Mouse (Mus musculus) c-Kit-positive CD71-positive TER-119-positive erythroid progenitor cells, embryonic 14.5 days (primary cell): ENCODE results near the gene Taar7a.

ENCODE experiments used
- DNase-seq: peaks from one replicate; pipeline ENCODE4 v3.0.0-alpha.2; 2013; ENCODE audit warnings: low spot score

Gene Taar7a

DNA sequence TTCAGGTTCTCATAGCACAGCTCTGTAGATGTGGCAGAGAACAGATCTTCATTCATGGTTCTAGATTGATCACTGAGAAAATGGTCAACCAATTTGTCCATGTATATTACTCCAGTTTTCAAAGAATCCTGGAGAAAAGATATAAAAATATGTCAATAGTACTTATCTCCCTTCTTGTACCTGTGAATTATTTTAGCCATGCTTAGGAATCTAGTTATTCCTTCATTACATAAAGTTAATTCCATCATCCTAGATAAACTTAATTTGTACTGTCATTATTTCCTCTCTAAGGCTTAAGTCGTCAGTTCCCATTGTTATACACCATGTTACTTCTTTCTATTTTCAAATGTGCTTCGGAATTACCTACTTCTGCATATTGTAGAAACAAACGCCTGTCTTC is at the start of gene Taar7a:
Gene Taar7a (minus strand): TSS at position 101 of the 400 bp plus-strand sequence.
- no peak for DNase-seq

DNA sequence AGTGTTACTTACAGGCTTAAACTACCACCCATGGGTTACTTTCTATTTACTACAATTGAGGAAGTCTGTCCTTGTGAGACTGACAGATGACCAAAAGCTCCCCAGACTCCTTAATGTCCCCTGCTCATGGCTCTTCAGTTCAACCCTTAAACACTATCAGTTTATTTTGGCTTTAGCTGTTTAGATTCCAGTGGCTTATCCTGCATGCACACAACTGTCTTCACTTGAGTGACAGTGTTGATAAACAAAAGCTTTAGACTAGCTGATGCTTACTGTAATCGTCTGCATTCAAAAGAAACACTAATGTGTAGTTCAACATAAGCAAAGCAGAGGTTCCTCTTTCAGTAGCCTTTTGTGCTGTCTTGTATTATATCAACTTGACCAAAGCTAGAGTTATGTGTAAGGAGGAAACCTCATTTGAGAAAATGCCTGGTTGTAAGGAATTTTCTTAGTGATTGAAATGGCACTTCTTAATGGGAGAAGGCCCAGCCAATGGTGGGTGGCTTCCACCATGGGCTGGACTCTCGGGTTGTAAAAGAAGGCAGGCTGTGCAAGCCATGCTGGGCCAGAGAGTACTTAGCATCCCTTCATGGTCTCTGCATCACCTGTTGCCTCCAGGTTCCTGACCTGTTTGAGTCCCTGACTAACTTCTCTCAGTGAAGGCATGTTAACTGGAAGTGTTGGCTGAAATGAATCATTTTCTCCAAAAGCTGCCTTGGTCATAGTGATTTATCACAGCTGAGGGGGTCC is 47.0 kb upstream of the Taar7a start:
- peak; percentile 34 for DNase-seq

DNA sequence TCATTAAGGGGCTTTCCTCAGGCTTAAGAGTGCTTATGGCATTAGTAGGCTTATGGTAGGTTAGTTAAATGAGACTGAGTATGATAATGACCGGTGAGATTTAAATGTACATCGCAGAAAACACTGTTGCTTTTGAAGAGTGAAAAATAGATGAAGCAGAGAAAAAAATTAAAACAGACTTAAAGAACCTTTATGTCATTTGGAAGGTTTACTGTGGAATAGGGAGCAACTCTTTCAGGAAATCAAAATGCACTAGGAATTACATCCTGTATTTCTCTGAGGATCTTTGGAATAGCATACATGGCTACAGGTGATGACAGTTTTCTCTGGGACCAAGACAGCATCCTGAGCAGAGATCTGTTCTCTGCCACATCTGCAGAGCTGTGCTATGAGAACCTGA is 44.0 kb upstream of the Taar7a start, which contains the start of gene Taar7e:
Gene Taar7e (plus strand): TSS at position 301 of the 400 bp plus-strand sequence.
- DNase-seq, result no peak

DNA sequence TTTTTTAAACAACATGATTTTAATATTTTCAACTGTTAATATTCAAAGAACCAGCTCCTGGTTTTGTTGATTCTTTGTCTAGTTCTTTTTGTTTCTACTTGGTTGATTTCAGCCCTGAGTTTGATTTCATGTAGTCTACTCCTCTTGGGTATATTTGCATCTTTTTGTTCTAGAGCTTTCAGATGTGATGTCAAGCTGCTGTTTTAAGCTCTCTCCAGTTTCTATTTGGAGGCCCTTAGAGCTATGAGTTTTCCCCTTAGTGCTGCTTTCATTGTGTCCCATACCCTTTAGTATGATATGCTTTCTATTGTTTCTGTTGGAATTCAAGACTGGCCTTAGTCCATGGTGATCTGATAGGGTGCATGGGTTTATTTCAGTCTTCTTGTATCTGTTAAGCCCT is 38.1 kb upstream of the Taar7a start:
- no peak for DNase-seq

DNA sequence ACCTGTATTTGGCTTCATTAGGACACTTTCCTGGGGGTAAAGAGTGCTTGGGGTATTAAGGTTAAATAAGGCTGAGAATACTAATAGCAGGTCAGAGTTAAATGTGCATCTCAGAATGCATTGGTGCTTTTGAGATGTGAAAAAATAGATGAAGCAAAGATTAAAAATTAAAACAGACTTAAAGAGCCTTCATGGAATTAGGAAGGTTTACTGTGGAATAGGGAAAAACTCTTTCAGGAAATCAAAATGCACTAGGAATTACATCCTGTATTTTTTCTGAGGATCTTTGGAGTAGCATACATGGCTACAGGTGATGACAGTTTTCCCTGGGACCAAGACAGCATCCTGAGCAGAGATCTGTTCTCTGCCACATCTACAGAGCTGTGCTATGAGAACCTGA is 33.6 kb upstream of the Taar7a start, which contains the start of gene Taar7d:
Gene Taar7d (plus strand): TSS at position 301 of the 400 bp plus-strand sequence.
- no peak for DNase-seq

DNA sequence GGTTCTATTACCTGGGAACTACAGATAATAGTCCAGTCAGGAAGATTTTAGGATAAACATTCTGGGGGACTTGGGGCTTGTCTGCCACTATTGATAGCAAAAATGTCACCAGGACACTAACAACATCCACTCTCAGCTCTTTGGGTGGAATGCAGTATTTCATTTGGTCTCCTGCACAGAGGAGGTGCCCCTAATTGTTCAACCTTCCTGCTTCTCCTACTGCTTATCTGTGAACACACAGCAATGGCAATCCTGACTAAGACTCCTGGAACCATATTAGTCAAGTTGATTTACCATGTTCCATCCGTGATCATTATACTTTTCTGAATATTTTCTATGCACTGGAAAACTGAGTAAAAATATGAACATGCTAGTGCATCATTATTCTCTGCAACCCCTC is 14.9 kb upstream of the Taar7a start:
- DNase-seq, result no peak

DNA sequence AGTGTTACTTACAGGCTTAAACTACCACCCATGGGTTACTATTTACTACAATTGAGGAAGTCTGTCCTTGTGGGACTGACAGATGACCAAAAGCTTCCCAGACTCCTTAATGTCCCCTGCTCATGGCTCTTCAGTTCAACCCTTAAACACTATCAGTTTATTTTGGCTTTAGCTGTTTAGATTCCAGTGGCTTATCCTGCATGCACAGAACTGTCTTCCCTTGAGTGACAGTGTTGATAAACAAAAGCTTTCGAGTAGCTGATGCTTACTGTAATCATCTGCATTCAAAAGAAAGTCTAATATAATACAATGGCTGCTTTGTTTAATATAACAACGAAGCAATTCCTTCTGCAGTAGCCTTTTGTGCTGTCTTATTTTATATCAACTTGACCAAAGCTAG is 13.8 kb upstream of the Taar7a start:
- peak; percentile 48 for DNase-seq

DNA sequence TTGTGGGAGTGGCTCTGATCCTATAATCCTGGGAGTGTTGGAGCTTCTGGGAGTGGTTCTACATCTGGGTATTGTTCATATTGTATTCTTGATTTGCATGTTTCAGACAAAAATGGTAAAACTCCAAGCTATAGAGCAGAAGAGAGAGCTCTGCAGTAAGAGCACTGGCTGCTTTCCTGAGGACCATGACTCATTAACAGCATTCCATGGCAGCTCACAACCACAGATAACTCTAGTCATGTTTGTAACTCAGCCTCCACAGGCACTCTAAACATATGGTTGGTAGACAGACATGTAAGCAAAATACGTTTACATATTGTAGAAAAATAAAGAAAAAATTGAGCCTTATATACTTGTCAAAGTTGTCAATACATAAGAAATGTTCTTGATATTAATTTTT is 13.2 kb upstream of the Taar7a start:
- DNase-seq, result no peak

DNA sequence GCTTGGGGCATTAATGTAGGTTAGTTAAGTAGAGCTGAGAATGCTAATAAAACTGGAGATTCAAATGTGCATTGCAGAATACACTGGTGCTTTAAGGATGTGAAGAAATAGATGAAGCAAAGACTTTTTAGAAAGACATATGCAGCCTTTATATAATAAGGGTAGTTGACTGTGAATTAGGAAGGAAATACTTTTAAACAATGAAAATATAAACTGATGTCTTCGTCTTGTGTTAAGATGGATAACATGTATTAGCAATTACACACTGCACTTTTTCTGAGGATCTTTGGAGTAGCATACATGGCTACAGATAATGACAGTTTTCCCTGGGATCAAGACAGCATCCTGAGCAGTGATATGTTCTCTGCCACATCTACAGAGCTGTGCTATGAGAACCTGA is 6.4 kb upstream of the Taar7a start, which contains the start of gene Taar7b:
Gene Taar7b (plus strand): TSS at position 301 of the 400 bp plus-strand sequence.
- DNase-seq, result no peak

DNA sequence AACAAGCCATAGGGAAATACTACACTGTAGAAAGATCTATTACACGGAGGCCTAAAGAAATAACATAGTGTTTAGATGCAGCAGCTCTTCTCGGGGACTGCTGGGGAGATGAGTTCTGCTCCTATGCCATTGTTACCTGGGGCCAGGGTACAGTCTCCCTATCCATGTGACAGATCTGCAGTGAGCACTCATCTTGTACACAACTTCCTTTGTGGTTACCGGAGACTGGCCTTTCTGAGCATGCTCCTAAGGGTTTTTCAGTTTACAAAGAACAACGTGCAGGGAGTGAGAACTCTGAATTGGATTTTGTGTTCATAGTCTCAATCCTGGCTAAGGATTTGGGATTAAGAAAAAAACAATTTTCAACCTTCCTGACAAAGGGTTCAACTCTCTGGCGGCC is 6.9 kb downstream of the Taar7a start:
- DNase-seq, result no peak

DNA sequence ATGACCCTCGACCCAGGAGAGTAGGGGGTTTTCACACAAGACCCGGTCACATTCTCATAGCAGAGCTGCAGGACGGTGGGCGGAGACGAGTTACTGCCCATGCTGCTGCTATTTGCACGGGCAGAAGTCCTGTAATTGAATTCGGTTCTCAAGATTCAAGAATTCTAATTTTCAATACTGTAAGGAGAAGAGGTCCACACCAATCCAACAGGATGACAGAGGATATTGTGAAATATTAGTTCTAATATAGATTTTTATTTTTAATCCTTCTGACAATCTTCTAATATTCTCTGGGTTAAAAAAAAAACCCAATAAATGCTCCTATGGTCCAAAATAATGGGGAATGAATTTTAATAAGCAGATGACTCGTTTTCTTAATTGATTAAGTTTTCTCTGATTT is 7.7 kb downstream of the Taar7a start, which contains the start of gene Taar6:
Gene Taar6 (minus strand): TSS at position 101 of the 400 bp plus-strand sequence.
- no peak for DNase-seq

DNA sequence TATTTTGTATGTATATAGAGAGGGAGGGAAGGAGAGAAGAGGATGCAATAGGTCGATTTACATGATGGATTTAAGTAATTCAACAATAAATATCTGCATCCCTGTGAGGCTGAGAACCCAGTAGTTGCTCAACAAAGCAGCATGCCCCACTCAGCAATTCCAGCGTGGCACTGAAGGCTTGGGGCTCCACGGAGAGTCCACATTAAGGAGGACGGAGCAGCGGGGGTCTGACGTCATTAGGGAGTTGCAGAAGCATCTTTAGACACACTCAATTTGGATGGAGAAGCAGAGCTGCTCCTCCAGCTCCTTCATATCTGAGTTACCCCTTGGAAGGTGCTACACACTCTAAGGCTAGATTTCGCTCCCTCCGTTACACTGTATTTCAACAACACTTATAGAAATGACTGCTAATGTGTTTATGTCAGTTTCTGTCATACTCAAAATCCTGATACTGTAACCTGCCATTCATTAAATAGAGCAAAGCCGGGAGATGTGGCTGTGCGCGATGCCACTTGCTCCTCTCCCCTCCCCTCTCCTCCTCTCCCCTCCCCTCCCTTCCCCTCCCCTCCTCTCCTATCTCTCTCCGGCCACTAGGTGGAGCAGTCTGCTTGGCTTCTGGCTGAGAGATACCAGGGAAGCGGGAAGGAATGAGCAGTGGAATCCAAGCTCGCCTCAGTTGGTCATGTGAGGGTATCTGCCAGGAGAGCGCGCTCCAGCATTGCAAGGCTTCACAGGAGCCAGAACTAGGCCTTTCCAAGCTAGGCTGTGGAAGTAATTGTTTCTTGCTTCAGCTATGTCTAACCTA is 14.2 kb downstream of the Taar7a start:
- peak; percentile 60 for DNase-seq

DNA sequence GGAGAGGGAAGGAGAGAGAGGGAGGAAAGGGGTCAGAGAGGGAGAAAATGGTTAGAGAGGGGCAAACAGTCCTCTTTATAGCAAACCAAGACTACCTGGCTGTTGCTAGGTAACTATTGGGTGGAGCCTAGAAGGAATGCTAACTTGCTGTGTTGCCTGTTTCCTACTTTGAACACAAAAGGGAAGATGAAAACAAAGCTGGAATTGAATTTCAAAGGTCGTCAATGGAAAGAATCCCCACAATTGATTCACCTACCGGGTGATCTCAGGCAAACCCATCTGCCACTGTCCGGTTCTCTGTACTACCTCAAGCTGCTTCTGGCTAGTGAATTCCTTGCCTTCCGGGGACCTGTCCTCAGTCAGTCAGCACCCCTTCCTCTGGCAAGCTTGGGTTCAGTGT is 15.3 kb downstream of the Taar7a start:
- DNase-seq, result no peak

DNA sequence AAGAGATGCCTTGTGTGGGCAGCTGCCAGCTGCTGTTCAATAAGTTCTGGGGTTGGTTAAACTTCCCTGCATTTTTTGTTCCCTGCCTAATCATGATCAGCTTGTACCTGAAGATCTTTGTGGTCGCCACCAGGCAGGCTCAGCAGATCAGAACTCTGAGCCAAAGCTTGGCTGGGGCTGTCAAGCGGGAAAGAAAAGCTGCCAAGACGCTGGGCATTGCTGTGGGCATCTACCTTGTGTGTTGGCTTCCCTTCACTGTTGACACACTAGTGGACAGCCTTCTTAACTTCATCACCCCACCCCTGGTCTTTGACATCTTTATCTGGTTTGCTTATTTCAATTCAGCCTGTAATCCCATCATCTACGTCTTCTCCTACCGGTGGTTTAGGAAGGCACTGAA is 22.0 kb downstream of the Taar7a start:
- DNase-seq, result no peak

DNA sequence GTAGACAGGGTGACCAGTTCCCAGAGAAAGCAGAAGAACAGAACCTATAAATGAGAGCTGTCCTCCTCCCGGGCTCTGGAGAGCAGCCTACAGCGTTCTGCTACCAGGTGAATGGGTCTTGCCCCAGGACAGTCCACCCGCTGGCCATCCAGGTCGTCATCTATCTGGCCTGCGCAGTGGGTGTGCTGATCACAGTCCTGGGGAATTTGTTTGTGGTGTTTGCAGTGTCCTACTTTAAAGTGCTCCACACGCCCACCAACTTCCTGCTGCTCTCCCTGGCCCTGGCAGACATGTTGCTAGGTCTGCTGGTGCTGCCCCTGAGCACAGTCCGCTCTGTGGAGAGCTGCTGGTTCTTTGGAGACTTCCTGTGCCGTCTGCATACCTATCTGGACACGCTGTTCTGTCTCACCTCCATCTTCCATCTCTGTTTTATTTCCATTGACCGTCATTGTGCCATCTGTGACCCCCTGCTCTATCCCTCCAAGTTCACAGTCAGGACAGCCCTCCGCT is 22.6 kb downstream of the Taar7a start, which contains the start of gene Taar5:
Gene Taar5 (plus strand): TSS at position 51 of the 510 bp plus-strand sequence.
- DNase-seq, result no peak

DNA sequence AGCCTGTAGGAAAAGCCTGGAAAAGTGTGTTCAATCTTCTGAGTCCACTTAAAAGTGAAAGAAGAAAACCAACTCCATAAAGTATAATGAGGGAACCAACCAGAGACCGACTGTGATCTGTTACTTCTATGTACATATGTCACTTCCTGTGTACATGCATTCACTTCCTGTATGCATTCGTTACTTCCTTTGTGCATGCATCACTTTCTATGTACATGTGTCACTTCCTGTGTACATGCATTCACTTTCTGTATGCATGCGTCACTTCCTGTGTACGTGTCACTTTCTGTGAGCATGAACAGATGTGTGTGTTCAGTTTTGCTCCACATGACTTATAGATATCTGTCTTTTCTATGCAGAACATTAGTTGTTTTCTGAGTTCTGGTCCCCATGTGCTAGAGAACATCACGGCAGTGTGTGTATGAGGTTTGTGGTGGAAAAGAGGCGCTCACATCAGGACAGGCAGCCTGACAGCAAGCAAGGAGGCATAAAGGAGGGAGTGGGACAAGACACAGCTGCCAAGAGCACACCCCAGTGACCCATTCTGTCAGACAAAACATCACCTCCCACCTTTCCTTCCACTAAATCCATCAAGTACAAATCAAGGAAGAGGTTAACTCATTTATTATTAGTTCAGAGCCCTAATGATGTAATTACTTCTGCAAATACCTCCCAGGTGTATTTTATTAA is 28.2 kb downstream of the Taar7a start:
- DNase-seq, result no peak

DNA sequence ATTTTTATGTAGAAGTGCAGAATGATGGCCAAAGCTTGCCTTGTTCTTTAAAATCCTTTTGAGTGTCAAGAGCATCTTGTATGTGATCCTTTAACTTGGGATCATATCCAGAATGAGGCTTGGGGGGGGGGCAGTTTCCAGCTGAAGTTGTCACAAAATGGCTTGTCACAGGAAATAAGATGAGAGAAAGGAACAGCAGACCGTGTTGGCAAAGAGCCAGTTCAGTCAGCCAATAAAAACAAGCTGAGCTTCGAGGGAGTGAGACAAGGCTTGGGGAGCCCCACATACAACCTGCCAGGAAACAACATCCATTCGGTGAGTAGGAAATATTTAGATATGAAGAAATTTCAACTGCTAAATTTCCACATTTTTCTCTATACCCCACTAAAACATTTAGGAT is 29.8 kb downstream of the Taar7a start:
- no peak for DNase-seq

DNA sequence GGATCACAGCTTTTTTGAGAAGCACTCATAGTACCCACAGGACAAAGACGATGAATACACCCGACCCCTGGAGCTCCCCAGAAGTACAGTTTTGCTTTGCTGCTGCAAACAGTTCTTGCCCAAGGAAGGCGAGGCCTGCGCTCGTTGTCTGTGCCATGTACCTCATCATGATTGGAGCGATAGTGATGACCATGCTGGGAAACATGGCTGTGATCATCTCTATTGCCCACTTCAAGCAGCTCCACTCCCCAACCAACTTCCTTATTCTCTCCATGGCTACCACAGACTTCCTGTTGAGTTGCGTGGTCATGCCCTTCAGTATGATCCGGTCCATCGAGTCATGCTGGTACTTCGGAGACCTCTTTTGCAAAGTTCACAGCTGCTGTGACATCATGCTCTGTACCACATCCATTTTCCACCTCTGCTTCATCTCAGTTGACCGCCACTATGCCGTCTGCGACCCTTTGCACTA is 32.8 kb downstream of the Taar7a start, which contains the start of gene Taar4:
Gene Taar4 (plus strand): TSS at position 51 of the 472 bp plus-strand sequence.
- no peak for DNase-seq

DNA sequence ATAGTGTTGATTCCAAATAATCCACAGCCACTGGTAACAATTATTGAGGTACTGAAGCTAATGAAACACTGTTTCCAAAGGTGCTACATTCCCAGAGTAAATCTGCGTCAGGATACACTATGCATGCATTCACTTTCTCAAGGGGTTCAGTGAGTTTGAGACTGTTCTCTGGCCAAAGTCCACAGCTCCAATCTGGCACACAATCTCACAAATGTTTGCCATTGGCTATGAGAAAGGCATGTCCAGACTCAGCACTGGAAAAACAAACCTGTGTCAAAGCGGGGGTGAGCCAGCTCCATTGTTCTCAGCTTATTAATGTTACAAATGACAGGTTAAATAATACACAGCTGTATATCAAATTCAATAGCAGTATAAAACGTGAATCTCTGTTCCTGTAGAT is 34.2 kb downstream of the Taar7a start:
- no peak for DNase-seq

DNA sequence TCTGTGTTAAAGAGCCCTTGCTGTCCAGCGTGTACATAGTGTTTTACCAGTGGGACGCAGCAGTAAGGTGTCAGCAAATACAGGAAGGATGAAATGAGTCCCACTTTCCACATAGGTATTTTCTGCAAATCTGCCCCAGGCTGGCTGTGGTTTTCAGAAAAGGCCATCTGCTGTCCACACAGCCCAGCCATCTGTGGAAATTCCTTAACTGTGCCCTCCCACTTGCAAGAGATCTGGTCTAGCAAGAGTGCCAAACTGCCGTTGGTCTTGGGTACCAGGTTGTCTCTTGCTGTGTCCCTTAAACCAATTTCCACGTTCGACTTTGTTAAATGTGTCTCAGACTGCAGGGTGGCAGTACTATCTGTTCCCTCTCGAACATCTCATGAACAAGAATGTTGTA is 41.6 kb downstream of the Taar7a start:
- DNase-seq, result no peak

DNA sequence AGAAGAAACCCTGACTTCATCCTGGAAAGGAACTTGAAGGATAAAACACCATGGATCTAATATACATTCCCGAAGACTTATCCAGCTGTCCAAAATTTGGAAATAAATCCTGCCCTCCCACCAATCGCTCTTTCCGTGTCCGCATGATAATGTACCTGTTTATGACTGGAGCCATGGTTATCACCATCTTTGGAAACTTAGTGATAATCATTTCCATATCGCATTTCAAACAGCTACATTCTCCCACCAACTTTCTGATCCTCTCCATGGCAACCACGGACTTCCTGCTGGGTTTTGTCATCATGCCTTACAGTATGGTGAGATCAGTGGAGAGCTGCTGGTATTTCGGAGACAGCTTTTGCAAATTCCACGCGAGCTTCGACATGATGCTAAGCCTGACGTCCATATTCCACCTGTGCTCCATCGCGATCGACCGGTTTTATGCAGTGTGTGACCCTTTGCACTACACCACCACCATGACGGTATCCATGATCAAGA is 43.7 kb downstream of the Taar7a start, which contains the start of gene Taar3:
Gene Taar3 (plus strand): TSS at position 51 of the 498 bp plus-strand sequence.
- no peak for DNase-seq

DNA sequence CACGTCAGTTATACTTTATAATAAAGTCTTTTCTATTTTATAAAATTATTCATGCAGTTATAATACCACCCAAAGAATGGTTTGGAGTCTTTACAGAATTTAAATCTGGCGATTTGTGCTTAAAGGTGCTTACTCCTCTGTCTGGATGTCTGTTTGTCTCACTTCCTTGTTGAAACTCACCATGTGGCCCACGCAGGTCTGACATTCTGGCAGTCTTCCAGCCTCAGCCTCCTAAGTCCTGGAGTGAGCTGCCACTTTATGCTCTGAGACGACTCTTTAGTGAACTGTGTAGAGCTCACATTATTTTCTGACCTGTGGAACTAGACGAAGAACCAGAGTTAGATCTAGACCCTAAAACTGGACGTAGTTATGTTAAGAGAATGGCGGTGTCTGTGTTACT is 45.3 kb downstream of the Taar7a start:
- no peak for DNase-seq
